Mouse (Mus musculus) layer of hippocampus, adult 9-10 months (tissue): Measurements from ENCODE around the gene Papolb.
A peak's percentile ranks its signal among the peaks of the same experiment; 100 is the strongest.

Experiments used
- DNase-seq: peaks from one replicate; pipeline ENCODE4 v3.0.0; 2022; ENCODE audit warnings: low spot score

Papolb gene

DNA sequence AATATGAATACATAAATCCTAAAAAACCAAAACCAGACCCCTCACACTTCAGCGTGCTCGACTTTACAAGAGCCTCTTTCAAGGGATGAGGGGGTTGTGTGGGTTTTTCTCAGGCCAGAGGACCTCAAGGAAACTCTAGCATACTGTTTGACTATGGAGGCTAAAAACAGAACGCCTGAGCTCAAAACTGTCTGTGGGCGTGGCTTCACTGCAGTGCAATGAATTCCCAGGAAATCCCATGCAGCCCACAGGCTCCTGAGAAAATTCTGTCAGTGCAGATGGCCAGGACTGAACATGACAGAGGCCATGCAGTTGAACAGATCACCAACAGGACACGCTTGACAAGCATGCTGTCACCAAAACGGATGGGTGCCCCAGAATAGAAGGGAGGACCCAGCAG is 10.9 kb downstream of the Papolb start:
- DNase-seq, result no peak

DNA sequence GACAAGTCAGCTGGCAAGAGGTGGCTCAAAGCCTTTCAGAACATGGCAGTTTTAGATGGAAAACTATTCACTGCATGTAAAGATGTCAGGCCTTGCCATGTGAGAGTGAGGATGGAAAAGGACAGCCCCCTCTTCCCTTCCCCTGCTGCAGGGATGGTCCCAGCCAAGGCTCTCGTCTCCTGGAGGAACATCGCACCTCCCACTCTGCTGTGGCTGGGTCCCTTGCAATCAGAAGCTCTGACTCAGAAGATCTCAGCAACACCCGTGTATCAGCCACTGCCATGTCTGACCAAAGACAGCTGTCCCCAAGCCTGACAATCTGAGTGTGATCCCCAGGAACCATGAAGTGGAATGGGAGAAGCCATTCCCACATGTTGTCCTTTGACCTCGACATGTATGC is 17.8 kb downstream of the Papolb start:
- no peak for DNase-seq

DNA sequence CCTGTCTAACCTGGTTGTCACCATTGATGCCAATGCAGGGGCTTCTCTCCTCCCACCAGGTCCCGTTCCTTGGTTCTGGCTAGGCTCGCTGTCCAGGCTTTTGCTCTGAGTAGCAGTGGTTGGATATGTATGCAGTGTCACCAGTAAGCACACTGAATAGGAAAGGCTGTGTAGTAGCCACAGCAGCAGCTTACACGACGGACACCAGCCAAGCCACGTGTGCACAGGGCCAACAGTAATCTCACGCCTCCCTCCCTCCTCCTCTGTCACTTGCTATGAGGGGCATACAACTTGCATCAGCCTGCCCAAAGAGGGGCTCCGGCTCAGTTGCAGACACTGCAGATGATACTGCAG is 19.8 kb downstream of the Papolb start:
- DNase-seq, result no peak

DNA sequence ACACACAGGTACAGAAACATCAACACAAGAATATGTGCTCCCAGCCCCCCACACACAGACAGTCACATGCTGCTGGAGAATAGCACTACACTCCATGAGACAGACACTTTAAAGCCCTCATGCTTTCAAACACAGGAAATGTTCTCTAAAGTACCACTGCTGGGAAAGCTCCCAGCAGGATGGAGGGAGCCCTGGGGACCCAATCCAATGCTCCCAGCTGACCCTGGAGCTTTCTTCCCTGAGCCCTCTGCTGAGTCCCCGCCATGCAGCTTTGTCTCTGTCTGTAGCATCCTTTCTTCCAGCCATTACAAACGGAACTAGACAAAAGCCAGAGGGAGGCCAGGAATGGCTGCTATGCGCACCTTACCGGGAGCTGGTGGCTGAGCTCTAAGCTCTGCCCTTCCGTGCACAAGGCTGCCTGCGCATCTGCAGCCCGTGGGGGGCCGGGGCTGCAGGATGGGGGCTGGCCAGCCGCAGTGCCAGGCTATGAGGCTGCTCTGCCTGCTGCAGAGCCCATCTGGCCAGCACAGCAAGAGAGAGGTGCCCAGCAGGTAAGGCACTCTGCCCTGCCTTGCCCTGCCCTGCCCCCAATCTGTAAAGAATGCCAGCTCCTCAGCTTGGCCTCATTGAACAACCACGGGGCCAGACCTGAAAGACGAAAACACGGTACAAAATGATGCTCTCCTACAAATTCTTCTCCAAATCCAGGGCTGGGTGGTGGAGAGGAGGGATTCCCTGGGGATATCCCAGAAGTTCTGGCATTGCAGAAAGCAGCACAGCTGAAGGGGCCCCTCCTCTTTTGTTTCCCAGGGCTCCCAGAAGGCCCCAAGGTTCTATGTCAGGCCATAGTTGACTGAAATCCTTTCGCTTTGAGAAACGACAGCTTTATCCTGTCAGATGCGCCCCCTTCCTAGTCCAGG is 20.5 kb downstream of the Papolb start:
- DNase-seq, result no peak

DNA sequence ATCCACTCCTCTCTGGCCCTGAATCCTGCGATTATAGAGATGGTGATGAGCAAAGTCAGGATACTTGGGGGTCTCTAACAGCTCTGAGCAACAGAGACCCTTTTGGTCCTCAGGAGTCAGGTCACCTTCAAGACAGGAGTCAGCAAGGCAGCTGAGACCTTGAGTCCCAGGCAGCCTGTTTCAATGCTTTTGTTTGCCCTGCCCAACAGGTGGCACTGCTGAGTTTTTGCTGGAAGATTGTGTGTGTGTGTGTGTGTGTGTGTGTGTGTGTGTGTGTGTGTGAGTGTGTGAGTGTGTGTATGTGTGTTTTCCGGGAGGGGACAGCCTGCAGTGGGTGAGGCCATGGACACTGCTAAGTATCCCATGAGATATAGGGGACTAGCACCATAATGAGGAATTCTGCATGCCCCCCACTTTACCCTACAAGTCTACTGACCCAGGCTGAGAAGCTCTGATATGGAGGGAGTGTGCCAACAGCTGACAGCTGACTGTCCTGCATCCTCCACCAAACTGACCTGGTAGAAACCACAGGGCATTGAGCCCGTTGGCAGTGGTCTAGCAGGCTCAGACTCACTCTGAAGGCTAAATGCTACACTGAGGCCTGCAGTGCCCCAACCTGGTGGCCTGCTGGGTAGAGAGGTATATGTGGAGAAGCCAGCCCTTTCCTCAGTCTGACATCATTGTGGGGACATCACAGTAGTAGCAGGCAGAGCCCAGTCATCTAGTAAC is 24.0 kb downstream of the Papolb start:
- DNase-seq, result no peak

DNA sequence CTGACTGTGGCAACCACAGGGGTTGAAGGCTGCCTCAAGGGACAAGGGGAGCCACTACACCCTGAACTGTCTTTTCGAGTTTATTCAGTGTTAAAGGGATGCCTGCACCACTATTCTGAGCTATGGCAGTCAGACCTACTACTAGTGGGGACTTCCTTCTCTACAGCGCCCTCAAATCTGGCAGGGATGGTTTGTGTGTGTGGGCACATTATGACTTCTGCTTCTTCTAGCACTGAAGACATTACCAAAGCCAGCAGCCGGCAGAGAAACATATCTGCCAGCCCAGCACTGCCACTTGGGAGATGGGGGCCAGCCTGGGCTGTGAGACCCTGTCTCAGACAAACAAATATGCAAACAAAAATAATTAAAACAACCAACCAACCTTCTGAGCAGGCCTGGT is 25.7 kb downstream of the Papolb start:
- DNase-seq, result no peak

DNA sequence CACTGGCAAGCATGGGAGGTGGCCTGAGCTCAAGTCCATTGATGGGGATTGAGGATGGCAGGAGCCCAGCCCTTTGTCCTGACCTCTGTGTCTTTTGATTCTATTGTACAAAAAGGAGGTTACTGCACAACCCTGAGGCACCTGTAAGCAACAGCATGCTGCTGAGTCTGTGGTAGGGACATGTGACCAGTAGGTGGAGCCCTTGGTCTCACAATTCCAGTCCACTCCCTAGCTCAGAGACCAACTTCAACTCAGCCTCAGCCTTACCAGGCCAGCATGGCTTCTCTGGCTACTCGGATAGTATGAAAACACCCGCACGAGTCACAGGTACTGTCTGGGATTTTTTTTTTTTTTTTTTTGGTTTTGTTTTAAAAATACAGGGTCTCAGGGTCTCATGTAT is 27.5 kb downstream of the Papolb start:
- peak; percentile 72 for DNase-seq

DNA sequence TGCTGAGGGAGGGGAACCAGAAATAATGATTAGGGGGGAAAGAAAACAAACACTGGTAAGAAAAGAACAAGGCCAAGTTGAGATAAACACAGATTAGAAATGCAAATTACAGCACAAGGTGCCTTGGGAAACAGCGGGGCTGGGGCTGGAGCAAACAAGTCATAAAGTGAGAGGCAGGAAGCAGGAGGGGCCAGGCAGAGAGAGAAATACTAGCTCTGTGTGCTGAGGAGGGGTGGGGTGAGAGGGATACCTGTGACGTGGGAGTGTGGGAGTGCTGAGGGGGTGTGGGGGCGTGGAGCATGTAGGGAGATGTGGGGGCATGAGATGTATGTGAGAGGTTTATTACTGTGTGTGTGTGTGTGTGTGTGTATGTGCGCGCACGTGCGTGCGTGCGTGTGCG is 29.0 kb downstream of the Papolb start:
- no peak for DNase-seq

DNA sequence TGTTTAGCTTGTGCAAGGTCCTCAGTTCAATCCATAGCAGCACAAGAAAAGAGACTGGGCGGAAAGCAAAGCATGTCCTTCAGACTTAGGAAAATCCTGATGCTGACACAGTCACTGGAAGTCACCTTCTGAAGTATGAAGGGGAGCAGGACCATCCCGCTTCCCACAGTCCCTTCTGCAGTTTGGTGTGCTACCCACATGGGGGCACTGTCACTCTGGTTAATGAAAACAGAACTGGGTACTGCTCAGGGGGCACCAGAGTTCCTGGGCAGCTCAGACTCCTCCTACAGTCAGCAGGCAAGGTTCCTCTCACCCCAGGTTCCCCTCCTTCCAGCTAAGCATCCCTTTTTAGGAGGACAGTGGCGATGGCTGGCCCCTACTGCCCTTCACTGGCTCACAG is 30.9 kb downstream of the Papolb start:
- no peak for DNase-seq

DNA sequence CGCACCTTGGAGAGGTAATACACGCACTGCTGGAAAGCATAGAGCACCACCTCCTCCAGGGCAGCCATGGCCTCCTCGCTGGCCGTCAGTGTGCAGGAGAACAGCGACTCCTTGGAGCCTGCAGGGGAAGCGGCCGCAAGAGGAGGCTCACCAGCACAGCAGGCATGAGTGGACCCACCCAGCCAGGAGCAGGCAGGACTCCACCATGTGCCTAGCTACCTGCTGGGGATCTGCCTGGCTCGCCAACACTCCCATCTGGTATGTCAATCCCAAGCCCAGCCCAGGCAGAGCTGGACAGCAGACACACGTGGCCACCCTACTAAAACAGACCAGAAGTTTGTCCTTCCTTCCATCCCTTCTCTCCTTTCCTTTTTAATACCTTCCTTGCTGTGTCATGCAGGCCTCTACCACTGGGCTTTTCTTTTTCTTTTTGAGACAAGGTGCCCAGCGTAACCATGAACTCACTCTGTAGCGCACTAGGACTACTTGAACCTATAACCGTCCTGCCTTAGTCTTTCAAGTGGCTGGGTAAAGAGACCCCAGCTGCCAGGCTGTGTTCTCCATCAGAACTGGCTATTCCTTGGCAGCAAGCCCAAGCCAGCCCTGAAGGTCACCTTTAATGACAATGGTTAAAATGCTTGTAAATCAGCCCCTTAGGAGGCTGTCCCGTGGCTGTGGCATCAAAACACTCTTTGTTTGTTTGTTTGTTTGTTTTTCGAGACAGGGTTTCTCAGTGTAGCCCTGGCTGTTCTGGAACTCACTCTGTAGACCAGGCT is 34.4 kb downstream of the Papolb start:
- DNase-seq, result no peak

DNA sequence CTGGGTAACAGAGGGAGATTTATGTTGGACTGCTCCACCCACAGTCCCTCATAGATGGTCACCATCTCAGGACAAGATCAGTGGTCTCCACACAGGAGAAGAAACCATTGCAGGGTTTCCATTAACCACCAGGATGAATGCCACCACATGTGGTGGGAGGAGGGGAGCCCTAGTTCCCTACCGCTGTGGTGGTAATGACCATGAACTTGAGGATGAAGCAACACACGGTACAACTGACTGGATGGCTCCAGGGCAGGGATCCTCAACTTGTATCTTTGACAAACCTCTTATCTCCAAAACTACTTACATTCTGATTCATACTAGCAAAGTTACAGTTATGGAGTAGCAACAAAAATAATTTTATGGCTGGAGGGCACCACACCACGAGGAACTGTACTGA is 36.6 kb downstream of the Papolb start:
- DNase-seq, result no peak

DNA sequence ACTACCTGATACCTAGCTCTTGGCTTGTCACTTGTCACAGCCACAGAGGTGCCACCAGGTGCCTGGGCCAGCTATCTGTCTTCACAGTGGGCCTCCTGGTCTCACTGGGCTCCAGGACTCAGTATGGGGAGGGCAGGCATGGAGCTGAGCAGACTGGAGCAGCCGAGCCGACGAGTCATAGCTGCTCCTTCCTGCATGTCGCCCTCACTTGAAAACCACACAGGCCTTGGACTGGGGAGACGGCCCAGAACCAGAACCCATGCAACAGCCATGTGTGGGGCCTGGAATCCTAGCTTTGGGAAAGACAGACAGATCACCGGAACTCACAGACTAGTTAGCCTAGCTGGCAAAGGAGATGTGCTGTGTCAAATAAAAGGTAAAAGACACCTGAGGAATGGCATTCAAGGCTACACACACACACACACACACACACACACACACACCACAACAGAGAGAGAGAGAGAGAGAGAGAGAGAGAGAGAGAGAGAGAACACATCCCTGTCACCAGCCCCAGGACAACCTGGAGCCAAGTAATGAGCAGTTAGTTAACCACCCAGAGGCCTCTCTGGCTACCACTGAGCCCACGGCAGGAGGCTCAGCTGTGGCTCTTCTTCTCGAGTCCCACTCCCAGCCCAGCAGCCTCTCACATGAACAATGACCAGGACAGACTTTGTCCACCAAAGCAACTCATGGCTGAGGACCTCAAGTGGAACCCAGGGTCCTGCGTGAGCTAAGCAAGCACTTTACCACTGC is 39.7 kb downstream of the Papolb start:
- DNase-seq, result no peak

DNA sequence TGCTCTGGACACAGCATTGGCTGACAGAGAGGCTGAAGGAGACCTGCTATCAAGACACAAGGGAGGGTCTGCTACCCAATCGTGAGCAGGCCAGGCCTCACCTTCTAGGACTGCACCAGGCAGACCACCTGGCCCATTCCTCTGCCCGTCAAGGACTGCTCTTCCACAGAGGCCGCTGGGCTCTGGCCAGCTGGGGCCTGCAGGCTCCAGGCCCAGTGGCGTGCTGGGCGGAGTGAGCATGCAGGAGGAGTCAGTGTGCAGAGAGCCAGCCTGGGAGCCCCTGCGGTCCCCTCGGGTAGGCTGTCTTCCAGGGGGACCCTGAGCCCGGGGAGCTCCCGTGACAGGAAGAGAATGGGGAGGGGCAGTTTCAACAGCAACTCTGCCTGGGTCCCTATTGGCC is 43.2 kb downstream of the Papolb start:
- no peak for DNase-seq

DNA sequence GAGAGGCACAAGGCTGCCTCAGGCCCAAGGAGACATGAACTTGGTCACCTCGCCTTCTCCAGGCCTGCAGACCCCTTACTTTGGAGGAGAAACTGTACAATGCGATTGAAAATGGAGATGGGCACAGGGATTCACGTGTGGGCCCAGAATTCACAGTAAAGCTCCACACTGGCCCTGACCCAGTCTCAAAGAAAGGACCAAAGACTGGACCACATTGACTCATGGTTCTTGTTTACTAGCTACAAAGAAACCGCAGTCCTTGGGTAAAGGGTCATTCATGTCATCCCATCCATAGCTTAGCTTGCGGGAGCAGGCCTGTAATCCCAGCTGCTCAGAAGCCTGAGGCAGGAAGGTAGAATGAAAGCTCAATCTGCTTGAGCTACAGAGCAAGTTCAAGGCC is 46.3 kb downstream of the Papolb start:
- DNase-seq, result no peak

DNA sequence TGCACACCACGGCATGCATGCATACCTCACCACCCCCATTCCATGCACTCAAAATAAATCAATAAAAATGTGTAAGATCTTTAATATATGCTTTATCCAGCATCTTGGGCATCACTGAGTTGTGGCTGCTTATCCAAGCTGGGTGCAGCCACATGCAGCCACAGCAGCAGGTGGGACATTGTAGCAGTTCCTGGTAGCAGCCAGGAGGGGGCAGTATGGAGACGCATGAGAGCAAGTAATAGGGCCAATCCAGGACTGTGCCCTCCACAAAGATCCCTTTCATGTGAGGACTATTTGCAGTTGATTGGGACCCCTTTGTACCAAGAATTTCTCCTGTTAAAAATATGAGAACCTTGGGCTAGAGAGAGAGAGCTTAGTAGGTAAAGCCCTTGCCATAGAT is 47.4 kb downstream of the Papolb start:
- DNase-seq, result no peak

DNA sequence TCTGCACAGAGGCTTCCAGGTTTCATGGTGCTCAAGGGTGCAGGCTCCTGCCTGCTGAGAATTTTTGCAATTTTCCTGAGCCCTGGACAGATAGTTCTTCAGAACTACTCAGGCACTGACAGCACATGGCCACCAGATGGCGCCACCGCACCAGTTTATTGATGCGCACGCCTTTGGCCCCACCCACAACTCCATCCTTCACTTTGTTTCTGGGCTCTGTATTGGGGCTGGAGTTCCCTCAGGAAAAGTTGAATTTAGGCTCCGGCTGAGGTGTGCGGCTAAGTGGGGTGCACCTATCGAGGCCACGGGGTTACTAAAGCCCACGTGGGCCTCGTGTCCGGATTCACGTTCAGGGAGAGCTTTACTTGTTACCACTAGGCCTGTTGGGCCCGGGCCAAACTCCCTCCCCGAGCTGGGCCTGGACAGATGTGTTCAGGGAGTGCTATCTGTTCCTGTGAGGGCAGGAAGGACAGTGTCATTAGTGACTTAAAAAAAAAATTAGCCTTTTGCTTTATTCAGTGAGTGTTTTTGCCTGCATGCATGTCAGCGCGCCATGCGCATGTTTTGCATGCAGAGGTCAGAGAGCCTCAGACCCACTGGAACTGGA is 50.9 kb downstream of the Papolb start:
- DNase-seq, result peak; percentile 66

DNA sequence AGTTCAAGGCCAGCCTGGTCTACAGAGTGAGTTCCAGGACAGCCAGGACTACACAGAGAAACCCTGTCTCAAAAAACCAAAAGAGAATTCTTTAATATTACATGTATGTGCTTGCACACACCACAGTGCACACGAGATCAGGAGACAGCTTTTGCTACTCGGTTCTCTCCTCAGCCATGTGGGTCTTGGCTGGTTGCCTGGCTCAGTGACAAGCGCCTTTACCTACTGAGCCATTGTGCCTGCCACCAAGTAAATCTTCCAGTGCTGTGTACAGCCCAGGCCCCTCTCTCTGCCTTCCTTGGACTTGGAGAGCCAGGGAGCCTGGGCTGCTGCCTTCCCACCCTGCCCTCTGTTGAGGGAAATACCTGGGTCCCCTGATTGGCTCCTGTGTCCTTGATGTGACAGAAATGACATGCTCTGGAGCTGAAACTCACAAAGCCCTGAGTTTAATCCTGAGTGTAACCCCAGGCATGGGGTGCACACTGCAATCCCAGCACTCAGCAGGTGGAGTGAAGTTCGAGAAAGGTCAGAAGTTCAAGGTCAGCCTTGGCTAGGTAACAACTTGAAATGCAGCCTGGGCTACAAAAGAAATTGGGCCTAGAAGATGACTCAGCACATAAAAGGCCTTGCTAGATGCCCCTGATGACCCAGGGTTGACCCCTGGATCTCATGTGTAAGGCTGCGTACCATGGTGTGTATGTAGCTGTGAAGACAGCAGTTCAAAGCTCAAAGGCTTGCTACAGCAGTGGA is 51.8 kb downstream of the Papolb start:
- DNase-seq, result no peak

DNA sequence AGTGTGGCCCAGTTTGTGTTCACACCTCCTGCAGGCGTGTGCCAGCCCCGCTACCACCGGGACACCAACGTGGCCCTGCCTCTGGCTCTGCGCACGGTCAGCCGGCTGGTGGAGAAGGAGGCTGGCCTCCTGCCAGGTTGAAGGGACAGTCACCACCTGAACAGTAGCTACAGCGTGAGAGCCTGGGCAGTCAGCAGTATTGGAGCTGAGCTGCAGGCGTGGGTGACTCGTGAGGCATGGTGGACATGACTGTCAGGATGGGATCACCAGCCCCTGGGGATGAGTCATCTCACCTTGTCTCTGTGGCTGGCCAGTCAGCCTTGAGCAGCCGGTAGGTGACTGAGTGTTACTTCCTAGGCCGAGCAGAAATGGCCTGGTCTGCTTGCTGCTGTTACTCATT is 52.5 kb downstream of the Papolb start:
- DNase-seq, result no peak
